Mouse (Mus musculus) heart, postnatal 0 days (tissue): Measurements from ENCODE around the gene Hes2.

Experiments used
- CTCF ChIP-seq: IDR thresholded peaks from 2 replicates; pipeline ENCODE4 v1.5.1; 2016; ENCODE audit warnings: antibody characterized with exemption, control low read depth, low read depth
- EP300 ChIP-seq: IDR thresholded peaks from 2 replicates; pipeline ENCODE4 v1.6.1; 2016; ENCODE audit warnings: antibody characterized with exemption, low read depth

DNA sequence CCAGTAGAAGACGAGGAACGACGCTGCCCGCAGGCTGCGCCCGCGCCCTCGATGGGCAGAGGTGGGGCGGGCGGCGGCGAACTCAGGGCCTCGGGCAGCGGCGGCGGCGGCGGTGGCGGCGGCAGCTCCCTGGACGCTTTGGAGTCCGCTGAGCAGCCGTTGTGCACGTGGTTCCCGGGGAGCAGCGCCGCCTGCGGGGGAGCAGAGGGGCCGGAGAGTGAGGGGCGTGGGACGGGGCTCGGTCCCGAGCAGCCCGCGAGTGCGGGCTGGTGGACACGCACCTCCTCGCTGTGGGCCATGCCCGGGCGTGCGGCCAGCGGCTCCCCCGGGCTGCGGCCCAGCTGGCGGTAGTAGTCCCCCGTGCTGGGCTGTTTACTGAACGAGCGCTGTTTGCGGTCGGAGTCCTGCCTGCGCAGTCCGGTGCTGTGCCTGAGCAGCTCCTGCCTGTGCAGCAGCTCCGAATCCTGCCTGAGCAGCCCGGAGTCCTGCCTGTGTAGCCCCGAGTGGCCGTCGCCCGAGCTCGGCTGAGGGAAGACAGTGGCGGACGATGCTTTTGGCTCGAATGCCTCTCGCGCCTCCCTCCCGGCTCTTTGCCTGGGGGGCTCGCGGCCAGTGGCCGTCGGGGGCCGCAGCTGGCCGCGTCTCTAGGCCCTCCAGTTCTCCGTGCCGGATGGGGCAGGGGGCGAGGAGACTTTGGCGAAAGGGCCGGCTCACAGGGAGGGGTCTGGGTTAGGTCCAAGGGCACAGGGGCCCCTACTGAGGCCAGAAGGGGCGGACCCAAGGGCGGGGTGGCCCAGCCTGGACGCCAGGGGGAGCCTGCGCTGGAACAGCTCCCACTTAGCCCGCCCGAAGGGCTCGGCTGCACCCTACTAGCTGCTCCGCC is 27.7 kb upstream of the Hes2 start:
- peak; percentile 30; the same call in 1 of the 2 replicates for TF ChIP-seq CTCF
- no peak for TF ChIP-seq EP300
